Mouse (Mus musculus) liver, embryonic 11.5 days (tissue): ENCODE data around the gene Gm20683. TPM values are rescaled to one million over a fixed set of nuclear protein-coding genes. Genes with fewer than 3 reads are reported as not detected.

Source experiments
- ATAC-seq: fragments of 200-750 bp; cut with Nextera tagmentation; replicated peaks from 2 replicates; pipeline ENCODE4 v1.8.0; 2017; ENCODE audit warnings: moderate number of reproducible peaks, mild to moderate bottlenecking, moderate TSS enrichment, moderate library complexity; ENCODE audit not compliant: low FRiP score
- DNase-seq: peaks from one replicate; pipeline ENCODE4 v3.0.0-alpha.2; 2017; ENCODE audit warnings: low spot score
- H3K27ac ChIP-seq: fragments of 300-500 bp; sonication (generic); 2 replicates; pipeline ENCODE4 v1.5.1; 2014; ENCODE audit warnings: mild to moderate bottlenecking, low read depth, low read length, control low read depth
- H3K27me3 ChIP-seq: fragments of 300-500 bp; sonication (generic); replicated peaks from 2 replicates; pipeline ENCODE4 v1.6.1; 2014; ENCODE audit warnings: low read length, mixed read lengths; ENCODE audit not compliant: control insufficient read depth, insufficient read depth
- H3K36me3 ChIP-seq: fragments of 300-500 bp; sonication (generic); 2 replicates; pipeline ENCODE4 v1.6.1; 2014; ENCODE audit warnings: mild to moderate bottlenecking, low read length, moderate library complexity, mixed read lengths; ENCODE audit not compliant: control insufficient read depth, insufficient read depth
- H3K4me1 ChIP-seq: fragments of 300-500 bp; sonication (generic); replicated peaks from 2 replicates; pipeline ENCODE4 v1.6.1; 2014; ENCODE audit warnings: low read length, mixed read lengths; ENCODE audit not compliant: control insufficient read depth, insufficient read depth
- H3K4me2 ChIP-seq: fragments of 300-500 bp; sonication (generic); 2 replicates; pipeline ENCODE4 v1.6.1; 2014; ENCODE audit warnings: mild to moderate bottlenecking, control low read depth, moderate library complexity
- H3K4me3 ChIP-seq: fragments of 300-500 bp; sonication (generic); 2 replicates; pipeline ENCODE4 v1.5.1; 2014; ENCODE audit warnings: low read depth, low read length, control low read depth
- H3K9ac ChIP-seq: fragments of 300-500 bp; sonication (generic); 2 replicates; pipeline ENCODE4 v1.6.1; 2014; ENCODE audit warnings: low read depth, low read length, control low read depth
- H3K9me3 ChIP-seq: fragments of 300-500 bp; sonication (generic); 2 replicates; pipeline ENCODE4 v1.6.1; 2016; ENCODE audit warnings: low read length, inconsistent platforms, mixed read lengths; ENCODE audit not compliant: control insufficient read depth
- WGBS: fragments of 180-500 bp; shearing (Covaris S2); extraction: QIAGEN DNeasy Blood & Tissue Kit; methylation state at CpG from one replicate; pipeline ENCODE4 v1.1.7; 2014; 5-methylcytosine and 5-hydroxymethylcytosine counted together
- polyA plus RNA-seq: library from polyadenylated mRNA; unstranded; fragments of >200 nt; fragmentation: Nextera tagmentation; extraction: Ambion mirVana; gene quantifications from 2 replicates; pipeline ENCODE4 v1.2.1, GENCODE M21; 2014

Gm20683 gene
- 0.78 and 1.1 TPM in 2 replicates for polyA plus RNA-seq

GRCm38 (mm10) chr17:25841117-25841880, at the start of gene Gm20683:
Gm20683 (minus strand) TSS chr17:25841763.
- Histone ChIP-seq H3K9ac (no peak within 1 kb of the TSS), H3K4me1 (peaks cover 33% of the 10 kb centered on the region), H3K4me2 (no peak within 1 kb of the TSS), H3K9me3 (no peaks in the 10 kb centered on the region), H3K36me3 (peaks cover 36% of the 10 kb centered on the region), H3K4me3 (no peak within 1 kb of the TSS), H3K27ac (no peak within 1 kb of the TSS), H3K27me3 (no peaks in the 10 kb centered on the region)
- DNase-seq (no peak), ATAC-seq (no peak)
- WGBS, result 93% methylated on average over 22 of the region's 22 CpGs

GRCm38 (mm10) chr17:25888837-25889236, 47.3 kb upstream of the Gm20683 start:
- no peak overlapping the region for H3K4me3 ChIP-seq
- H3K4me1 ChIP-seq, result no peaks in the 10 kb centered on the region
- H3K27me3 ChIP-seq, result no peaks in the 10 kb centered on the region
- 82% methylated on average over 3 of the region's 3 CpGs for WGBS
- H3K9me3 ChIP-seq, result no peaks in the 10 kb centered on the region
- DNase-seq (no peak), ATAC-seq (no peak)
- peaks cover 7% of the 10 kb centered on the region for H3K36me3 ChIP-seq
- H3K9ac ChIP-seq, result no peak overlapping the region
- H3K27ac ChIP-seq, result no peak overlapping the region
- H3K4me2 ChIP-seq, result no peak overlapping the region

- H3K36me3 ChIP-seq, result peaks cover 14% of the 10 kb centered on the region
- H3K4me3 ChIP-seq, result no peak overlapping the region
- no peaks in the 10 kb centered on the region for H3K9me3 ChIP-seq
- DNase-seq (no peak), ATAC-seq (no peak)
- H3K9ac ChIP-seq, result no peak overlapping the region
- WGBS, result 73% methylated on average over 10 of the region's 10 CpGs
- no peak overlapping the region for H3K27ac ChIP-seq
- no peaks in the 10 kb centered on the region for H3K27me3 ChIP-seq
- no peak overlapping the region for H3K4me2 ChIP-seq
- H3K4me1 ChIP-seq, result peaks cover 1% of the 10 kb centered on the region
Observed at GRCm38 (mm10) chr17:25887467-25887866, 45.9 kb upstream of the Gm20683 start.

GRCm38 (mm10) chr17:25886806-25887205, 45.2 kb upstream of the Gm20683 start:
- H3K27me3 ChIP-seq, result no peaks in the 10 kb centered on the region
- DNase-seq (no peak), ATAC-seq (no peak)
- no peak overlapping the region for H3K4me3 ChIP-seq
- no peak overlapping the region for H3K4me2 ChIP-seq
- no peak overlapping the region for H3K9ac ChIP-seq
- peaks cover 8% of the 10 kb centered on the region for H3K4me1 ChIP-seq
- no peak overlapping the region for H3K27ac ChIP-seq
- peaks cover 14% of the 10 kb centered on the region for H3K36me3 ChIP-seq
- H3K9me3 ChIP-seq, result no peaks in the 10 kb centered on the region

GRCm38 (mm10) chr17:25885636-25886035, 44.1 kb upstream of the Gm20683 start:
- DNase-seq (no peak), ATAC-seq (0 out of 2 replicates have a peak, but pooled peaks have one; percentile 30)
- no peak overlapping the region for H3K9ac ChIP-seq
- H3K4me3 ChIP-seq, result no peak overlapping the region
- H3K4me2 ChIP-seq, result no peak overlapping the region
- peaks cover 19% of the 10 kb centered on the region for H3K4me1 ChIP-seq
- H3K36me3 ChIP-seq, result peaks cover 14% of the 10 kb centered on the region
- no peaks in the 10 kb centered on the region for H3K9me3 ChIP-seq
- no peaks in the 10 kb centered on the region for H3K27me3 ChIP-seq
- WGBS, result 62% methylated on average over 4 of the region's 4 CpGs
- H3K27ac ChIP-seq, result no peak overlapping the region

GRCm38 (mm10) chr17:25883824-25884223, 42.3 kb upstream of the Gm20683 start:
- ATAC-seq (no peak), DNase-seq (no peak)
- Histone ChIP-seq H3K36me3 (peaks cover 16% of the 10 kb centered on the region), H3K4me2 (no peak overlapping the region), H3K9ac (no peak overlapping the region), H3K4me1 (peaks cover 28% of the 10 kb centered on the region), H3K27me3 (no peaks in the 10 kb centered on the region), H3K27ac (no peak overlapping the region), H3K9me3 (no peaks in the 10 kb centered on the region), H3K4me3 (no peak overlapping the region)
- WGBS, result 92% methylated on average over 3 of the region's 3 CpGs

- DNase-seq (no peak), ATAC-seq (no peak)
- Histone ChIP-seq H3K27me3 (no peaks in the 10 kb centered on the region), H3K36me3 (peaks cover 17% of the 10 kb centered on the region), H3K4me1 (peaks cover 30% of the 10 kb centered on the region), H3K4me2 (no peak overlapping the region), H3K4me3 (no peak overlapping the region), H3K9ac (no peak overlapping the region), H3K27ac (no peak overlapping the region), H3K9me3 (no peaks in the 10 kb centered on the region)
- 91% methylated on average over 8 of the region's 8 CpGs for WGBS
Observed at GRCm38 (mm10) chr17:25883268-25883667, 41.7 kb upstream of the Gm20683 start.

GRCm38 (mm10) chr17:25882306-25882705, 40.7 kb upstream of the Gm20683 start:
- DNase-seq (no peak), ATAC-seq (peak; percentile 50)
- Histone ChIP-seq H3K4me3 (no peak overlapping the region), H3K9me3 (no peaks in the 10 kb centered on the region), H3K9ac (0 out of 2 replicates have a peak overlapping the region, but pooled peaks have one; percentile 7), H3K36me3 (peaks cover 17% of the 10 kb centered on the region), H3K27me3 (no peaks in the 10 kb centered on the region), H3K4me2 (no peak overlapping the region), H3K4me1 (peaks cover 30% of the 10 kb centered on the region), H3K27ac (peak overlapping the region; percentile 62; the same call in 1 of the 2 replicates)
- 41% methylated on average over 5 of the region's 5 CpGs for WGBS

GRCm38 (mm10) chr17:25881691-25882090, 40.1 kb upstream of the Gm20683 start:
- WGBS, result 56% methylated on average over 4 of the region's 4 CpGs
- peaks cover 17% of the 10 kb centered on the region for H3K36me3 ChIP-seq
- DNase-seq, result no peak
- no peak for ATAC-seq
- no peak overlapping the region for H3K4me2 ChIP-seq
- no peak overlapping the region for H3K9ac ChIP-seq
- no peaks in the 10 kb centered on the region for H3K27me3 ChIP-seq
- H3K9me3 ChIP-seq, result no peaks in the 10 kb centered on the region
- H3K4me1 ChIP-seq, result peaks cover 35% of the 10 kb centered on the region
- H3K4me3 ChIP-seq, result no peak overlapping the region
- H3K27ac ChIP-seq, result peak overlapping the region; percentile 62
